In genomic region chr4:146073264-146073663, GRCm38 (mm10) we compare ENCODE assay signal across 15 mouse cellular contexts. TPM values are rescaled to one million over a fixed set of nuclear protein-coding genes. Genes with fewer than 3 reads are reported as not detected.
DNase-seq lines count a peak whose midpoint lies in the region; ATAC-seq lines count a peak whose summit lies in the region.
"Not testable (repeated sequence)": the region's sequence is repeated elsewhere in the genome, so short reads cannot be mapped to it uniquely, and the experiment has no call there.
"Had no signal": no experiment of that assay in that cellular context is flagged by ENCODE, and none has a peak within 500 bp of the region (broad histone marks: within the 10 kb centered on the region; RNA-seq: fewer than 3 reads in every experiment).

No protein-coding gene starts in this region.

- WGBS in embryonic facial prominence, embryonic 13.5 days = 76% methylated on average over 7 of the region's 7 CpGs

- not testable (repeated sequence) for H3K4me3 ChIP-seq in embryonic facial prominence, embryonic 13.5 days

- not testable (repeated sequence) for H3K36me3 ChIP-seq in embryonic facial prominence, embryonic 13.5 days

- H3K4me1 ChIP-seq in embryonic facial prominence, embryonic 13.5 days = not testable (repeated sequence)

- not testable (repeated sequence) for H3K4me2 ChIP-seq in embryonic facial prominence, embryonic 13.5 days

- peak; percentile 3 for DNase-seq in MN1 (ENCODE audit: low spot score)
- peak; percentile 92 for DNase-seq in heart, adult 11 months

- not testable (repeated sequence) for H3K9me3 ChIP-seq in embryonic facial prominence, embryonic 13.5 days

- H3K9ac ChIP-seq in embryonic facial prominence, embryonic 13.5 days = not testable (repeated sequence)

- H3K27me3 ChIP-seq in embryonic facial prominence, embryonic 13.5 days = not testable (repeated sequence)

- H3K27ac ChIP-seq in embryonic facial prominence, embryonic 13.5 days = not testable (repeated sequence)

- 0 out of 2 replicates have a peak, but pooled peaks have one; percentile 62 for ATAC-seq in embryonic facial prominence, embryonic 13.5 days (ENCODE audit: insufficient number of reproducible peaks, insufficient read depth, low FRiP score, low TSS enrichment, low read depth)
- ATAC-seq in megakaryocyte, adult 5-6 weeks (ENCODE audit: poor library complexity, severe bottlenecking) = peak; percentile 27; the same call in 1 of the 2 replicates
- ATAC-seq in neutrophil, adult 5-6 weeks (ENCODE audit: extremely low read depth, insufficient number of reproducible peaks, low FRiP score, poor library complexity, severe bottlenecking) = 0 out of 2 replicates have a peak, but pooled peaks have one; percentile 26

RNA-seq across cellular contexts. Expression of gene Zfp987, which starts 23.8 kb away (rescaled TPM):
- not detected in 2 replicates for polyA plus RNA-seq in embryonic facial prominence, embryonic 13.5 days (2015; fragmentation: Nextera tagmentation; extraction: Ambion mirVana)
- total RNA-seq in megakaryocyte, adult 5-6 weeks (2015) = 0.31 and 0.34 TPM in 2 replicates
- 0.37 and 0.92 TPM in 2 replicates for total RNA-seq in megakaryocyte, adult 5-6 weeks (2017)
- total RNA-seq in neutrophil, adult 5-6 weeks (2017) = 1.9 and 2.2 TPM in 2 replicates
- total RNA-seq: adrenal gland, adult 18-20 months; adrenal gland, postnatal 14 days; adrenal gland, postnatal 25 days; adrenal gland, postnatal 4 days; CH12.LX had no signal
- polyA plus RNA-seq: adrenal gland, adult 2 months; brain, embryonic 14.5 days; C2C12; cerebellum, adult 2 months; G1E had no signal
